Mouse (Mus musculus) frontal cortex, postnatal 36 days (tissue): ENCODE results near the gene Sobp.

Experiments
- DNase-seq, 2 experiments: peaks; one replicate each; pipeline ENCODE4 v3.0.0; 2022; ENCODE audit warnings: low spot score in 2 of 2

The Sobp gene

DNA sequence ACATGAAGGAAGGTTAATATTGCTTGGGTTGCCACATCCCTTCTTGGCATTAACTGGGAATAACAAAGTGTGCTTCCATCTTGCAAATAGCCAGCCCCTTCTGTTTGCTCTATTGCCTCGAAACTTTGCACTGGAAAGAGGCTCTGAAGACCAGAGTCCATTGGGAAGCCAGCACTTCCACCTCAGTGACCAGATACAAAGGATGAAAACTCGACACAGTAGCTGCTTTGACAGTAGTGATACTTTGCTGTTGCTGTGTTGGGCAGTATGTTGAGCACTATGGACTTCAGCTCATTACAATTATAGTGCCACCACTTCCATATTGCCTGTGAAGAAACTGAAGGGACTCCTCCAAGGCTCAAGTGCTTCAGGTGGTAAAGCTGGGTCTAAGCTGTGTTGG is 86.9 kb downstream of the Sobp start:
- no peak for DNase-seq

GRCm38 (mm10) chr10:43086888-43087287 is 87.4 kb downstream of the Sobp start:
- DNase-seq = no peak

DNA sequence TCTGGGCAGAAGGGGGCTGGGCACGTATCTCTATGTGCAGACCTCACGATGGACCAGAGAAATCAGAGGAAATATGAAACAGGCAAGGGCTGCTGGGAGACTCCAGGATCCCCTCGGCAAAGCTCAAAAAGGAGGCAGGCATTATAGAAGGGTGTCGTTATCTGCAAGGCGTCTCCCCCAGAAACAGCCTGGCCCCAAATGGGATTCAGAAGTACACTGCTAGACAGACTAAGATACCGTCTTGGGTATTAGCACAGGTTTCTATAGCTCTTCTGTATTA is 90.3 kb downstream of the Sobp start:
- DNase-seq = no peak

GRCm38 (mm10) chr10:43083288-43084086 is 90.8 kb downstream of the Sobp start:
- DNase-seq = no peak

GRCm38 (mm10) chr10:43081316-43081715 is 93.0 kb downstream of the Sobp start:
- no peak for DNase-seq

- DNase-seq = peak; percentile 66 to 77
Observed at GRCm38 (mm10) chr10:43075535-43076152, 98.7 kb downstream of the Sobp start.

DNA sequence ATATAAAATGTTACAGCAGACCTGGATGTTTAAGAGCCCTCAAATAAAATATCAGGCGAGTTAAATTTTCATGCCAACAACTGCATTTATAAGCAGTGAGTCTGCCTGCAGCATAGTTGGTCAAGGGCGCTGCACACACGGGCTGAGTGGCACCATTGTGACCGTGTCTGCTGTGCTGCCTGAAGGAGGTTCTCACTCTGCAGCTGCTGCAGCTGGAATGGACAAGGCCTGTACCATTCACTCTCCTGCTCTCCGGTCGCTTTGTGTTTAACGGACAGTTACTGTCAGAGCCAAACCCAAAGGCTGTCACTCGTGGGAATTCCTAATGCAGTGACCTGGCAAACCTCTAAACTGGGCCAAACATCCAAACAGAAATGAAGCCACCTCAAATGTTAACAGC is 101.0 kb downstream of the Sobp start:
- DNase-seq = no peak

GRCm38 (mm10) chr10:43070893-43071292 is 103.4 kb downstream of the Sobp start:
- DNase-seq = peak in 1 of 2 experiments; percentile 35

DNA sequence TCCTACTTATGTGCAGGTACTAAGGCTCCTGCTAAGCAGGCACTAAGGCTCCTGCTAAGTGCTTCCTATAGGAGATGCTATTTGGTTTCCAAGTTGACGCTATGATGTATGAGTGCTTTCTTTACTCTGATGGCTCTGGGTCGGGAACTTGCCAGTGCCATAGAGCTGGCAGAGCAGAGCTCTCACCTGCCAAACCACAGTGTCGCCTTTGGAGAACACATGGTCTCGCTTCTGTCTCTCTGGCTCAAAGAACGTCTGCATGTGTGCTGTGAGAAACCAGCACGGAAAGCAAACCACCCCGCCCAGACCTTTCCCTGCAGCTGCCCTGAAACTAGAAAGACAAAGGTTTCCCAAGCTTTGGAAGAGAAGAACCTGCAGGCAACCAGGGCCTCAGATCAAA is 109.0 kb downstream of the Sobp start:
- no peak for DNase-seq

DNA sequence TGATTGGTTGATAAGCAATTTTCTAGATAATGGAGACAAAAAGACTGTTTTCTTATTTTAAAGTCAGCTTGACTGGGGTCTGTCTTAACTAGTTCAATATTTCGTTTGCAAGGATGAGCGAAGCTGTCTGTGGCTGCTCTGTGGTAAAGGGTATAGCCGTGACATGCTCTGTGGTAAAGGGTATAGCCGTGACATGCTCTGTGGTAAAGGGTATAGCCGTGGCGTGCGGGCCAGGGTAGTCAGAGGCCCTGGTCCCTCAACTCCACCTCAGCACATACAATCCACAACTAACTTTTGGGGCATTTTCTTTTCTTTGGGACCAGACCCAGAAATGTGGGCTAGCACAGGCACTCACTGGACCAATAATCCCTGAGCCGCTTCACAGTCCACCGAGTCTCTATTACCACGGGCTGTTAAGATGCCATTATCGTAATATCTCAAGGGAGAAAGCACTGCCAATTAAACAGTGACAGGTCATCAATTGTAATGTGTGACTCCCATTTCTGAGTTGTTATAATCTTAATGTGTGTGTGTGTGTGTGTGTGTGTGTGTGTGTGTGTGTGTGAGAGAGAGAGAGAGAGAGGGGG is 112.7 kb downstream of the Sobp start:
- no peak for DNase-seq

- DNase-seq = no peak
Observed at GRCm38 (mm10) chr10:43055405-43055804, 118.9 kb downstream of the Sobp start.

DNA sequence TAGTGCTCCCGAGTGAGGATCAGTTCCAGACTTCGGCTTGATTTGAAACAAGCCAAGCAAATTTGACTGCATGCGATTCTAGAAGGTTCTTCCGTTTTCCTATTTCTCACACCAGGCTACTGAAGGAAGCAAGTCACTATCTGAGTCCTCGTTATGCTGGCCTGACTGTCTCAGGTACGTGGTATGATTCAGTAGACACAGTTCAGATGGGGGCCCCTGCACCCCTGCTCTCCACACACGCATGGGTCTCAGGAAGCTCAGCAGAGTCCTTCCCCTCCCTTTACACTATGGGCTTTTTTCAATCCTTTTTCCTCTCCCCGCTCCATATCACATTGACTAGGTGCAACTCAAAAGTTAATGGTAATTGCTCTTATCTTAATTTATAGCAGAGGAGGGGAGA is 119.6 kb downstream of the Sobp start:
- no peak for DNase-seq

DNA sequence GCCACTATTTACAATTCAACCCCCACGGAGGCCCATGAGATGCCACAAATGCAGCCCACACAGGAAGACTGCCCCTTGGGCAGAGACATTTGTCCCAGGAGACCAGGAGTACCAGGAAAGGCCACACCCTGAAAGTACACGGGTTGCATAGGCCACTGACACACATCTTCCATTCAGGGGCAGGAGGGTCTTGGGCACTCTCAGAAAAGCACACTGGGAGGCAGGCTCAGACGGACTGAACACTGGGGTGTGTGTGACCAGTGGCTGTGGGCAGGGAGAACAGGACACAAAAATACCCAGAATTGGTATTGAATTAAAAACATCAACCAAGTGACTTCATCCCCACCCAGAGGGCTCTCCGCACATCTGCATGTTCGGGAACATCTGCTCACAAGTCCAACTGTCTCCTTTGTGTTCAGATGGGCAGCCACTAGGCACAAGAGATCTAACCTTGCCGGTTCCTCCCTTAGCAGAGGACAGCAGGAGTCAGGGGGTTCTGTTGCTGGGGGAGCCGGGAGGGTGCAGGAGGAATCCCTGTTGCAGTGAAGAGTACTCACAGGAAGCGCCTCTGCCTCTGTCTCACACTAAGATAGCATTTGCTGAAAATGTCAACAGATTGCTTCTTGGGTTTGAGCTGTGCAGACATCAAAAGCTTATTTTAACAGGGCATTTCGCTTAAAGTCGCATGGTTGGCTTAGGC is 120.3 kb downstream of the Sobp start:
- no peak for DNase-seq

GRCm38 (mm10) chr10:43052462-43052861 is 121.9 kb downstream of the Sobp start:
- no peak for DNase-seq

DNA sequence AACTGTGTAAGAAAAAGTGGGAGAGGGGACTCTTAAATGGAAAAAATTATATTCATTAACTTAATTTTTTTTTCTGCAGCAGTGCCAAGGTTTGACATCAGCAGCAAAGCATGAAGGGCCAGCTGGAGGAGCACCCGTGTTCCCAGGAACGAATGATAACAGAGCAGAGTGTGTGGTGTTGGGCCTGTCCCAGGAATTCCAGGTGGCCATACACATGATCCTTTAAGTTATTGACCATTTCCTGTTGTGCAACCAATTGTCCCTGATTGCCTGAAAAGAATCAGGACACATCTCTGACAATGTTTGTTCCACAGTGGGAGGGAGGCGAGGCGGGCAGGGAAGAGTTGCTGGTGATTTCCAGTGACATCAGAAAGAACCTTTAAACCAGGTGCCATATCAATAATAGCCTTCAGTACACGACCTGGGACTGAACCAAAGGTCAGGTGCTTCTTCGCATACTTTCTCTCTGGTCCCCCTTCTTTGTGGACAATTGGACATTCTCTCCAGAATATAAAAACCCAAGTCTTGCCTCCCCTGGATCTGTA is 126.5 kb downstream of the Sobp start:
- no peak for DNase-seq

DNA sequence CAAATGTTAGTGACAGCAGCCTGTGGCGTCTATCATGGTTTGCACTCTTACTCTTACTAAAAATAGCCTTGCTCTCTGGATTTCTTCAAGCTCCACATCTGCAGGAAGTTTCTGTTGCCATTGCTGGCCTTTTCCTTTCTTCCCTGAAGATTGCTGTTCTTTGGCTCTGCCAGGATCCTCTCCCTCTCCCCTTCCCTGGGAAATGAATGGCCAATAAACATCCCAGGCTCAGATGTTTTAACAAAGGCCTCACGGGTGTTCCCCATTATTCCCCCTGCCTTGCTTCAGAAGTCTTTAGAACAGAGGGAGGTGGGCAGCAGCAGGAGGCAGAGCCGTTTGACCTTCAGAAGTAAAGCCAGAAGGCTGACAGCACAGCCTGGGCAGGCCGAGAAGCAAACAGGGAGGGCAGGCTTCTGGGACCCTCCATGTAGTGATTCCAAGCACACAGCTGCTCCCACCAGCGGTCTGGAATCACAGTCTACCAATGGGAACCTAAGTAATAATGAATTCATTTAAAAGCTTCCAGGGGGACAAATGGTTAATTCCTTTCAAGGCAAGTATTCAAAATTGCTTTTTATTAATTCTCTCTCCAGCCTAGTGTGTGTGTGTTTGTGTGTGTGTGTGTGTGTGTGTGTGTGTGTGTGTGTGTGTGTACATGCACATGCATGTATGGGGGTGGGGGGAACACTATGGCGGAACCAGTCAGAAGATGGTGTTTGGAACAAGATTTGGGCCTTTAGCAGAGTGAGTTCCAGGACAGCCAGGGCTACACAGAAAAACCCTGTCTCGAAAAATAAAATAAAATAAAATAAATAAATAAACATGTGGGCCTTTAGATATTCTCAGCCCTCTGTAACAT is 130.8 kb downstream of the Sobp start:
- DNase-seq = no peak

- no peak for DNase-seq
Observed at GRCm38 (mm10) chr10:43042591-43043327, 131.6 kb downstream of the Sobp start.

GRCm38 (mm10) chr10:43041794-43042193 is 132.5 kb downstream of the Sobp start:
- DNase-seq = no peak

- no peak for DNase-seq
Observed at GRCm38 (mm10) chr10:43037455-43037793, 136.9 kb downstream of the Sobp start.

GRCm38 (mm10) chr10:43036646-43037454 is 137.5 kb downstream of the Sobp start:
- DNase-seq = no peak
